Mouse (Mus musculus) embryo, embryonic 9.5 days (tissue): ENCODE measurements at regions not wholly inside any gene's neighbourhood (a gene's known extent, or its start where the extent isn't known, plus 50 kb on each side); places are given as distances from the start of the nearest gene placed in this dataset.
A peak's percentile ranks its signal among the peaks of the same experiment; 100 is the strongest.

Source experiments
- DNase-seq: peaks from one replicate; pipeline ENCODE4 v3.0.0-alpha.2; 2017; ENCODE audit errors: extremely low spot score

GRCm38 (mm10) chr1:57174289-57174890, 195.9 kb upstream of the Satb2 start:
- DNase-seq, result no peak

- no peak for DNase-seq
Observed at GRCm38 (mm10) chr1:57188796-57189319, 188.6 kb upstream of the 1700066M21Rik start.

- DNase-seq, result no peak
Observed at GRCm38 (mm10) chr1:57201274-57201673, 176.1 kb upstream of the 1700066M21Rik start.

- DNase-seq, result no peak
Observed at GRCm38 (mm10) chr1:57204331-57204730, 173.1 kb upstream of the 1700066M21Rik start.

- peak; percentile 63 for DNase-seq
Observed at GRCm38 (mm10) chr1:57205198-57205987, 172.0 kb upstream of the 1700066M21Rik start.

- DNase-seq, result no peak
Observed at GRCm38 (mm10) chr1:57206496-57206895, 170.9 kb upstream of the 1700066M21Rik start.

- DNase-seq, result no peak
Observed at GRCm38 (mm10) chr1:57206944-57207343, 170.5 kb upstream of the 1700066M21Rik start.

- no peak for DNase-seq
Observed at GRCm38 (mm10) chr1:57208415-57208814, 169.0 kb upstream of the 1700066M21Rik start.

GRCm38 (mm10) chr1:57209281-57209680, 168.1 kb upstream of the 1700066M21Rik start:
- DNase-seq, result no peak

GRCm38 (mm10) chr1:57211046-57211445, 166.4 kb upstream of the 1700066M21Rik start:
- no peak for DNase-seq

GRCm38 (mm10) chr1:57213428-57213874, 164.0 kb upstream of the 1700066M21Rik start:
- DNase-seq, result no peak

- no peak for DNase-seq
Observed at GRCm38 (mm10) chr1:57214266-57214665, 163.2 kb upstream of the 1700066M21Rik start.

GRCm38 (mm10) chr1:57217656-57218055, 159.8 kb upstream of the 1700066M21Rik start:
- no peak for DNase-seq

GRCm38 (mm10) chr1:57218127-57218526, 159.3 kb upstream of the 1700066M21Rik start:
- DNase-seq, result no peak

GRCm38 (mm10) chr1:57218616-57219015, 158.8 kb upstream of the 1700066M21Rik start:
- DNase-seq, result no peak

GRCm38 (mm10) chr1:57224425-57225104, 152.9 kb upstream of the 1700066M21Rik start:
- DNase-seq, result no peak

GRCm38 (mm10) chr1:57243607-57244408, 133.6 kb upstream of the 1700066M21Rik start:
- DNase-seq, result no peak

- DNase-seq, result no peak
Observed at GRCm38 (mm10) chr1:57259626-57260025, 117.8 kb upstream of the 1700066M21Rik start.

GRCm38 (mm10) chr1:57265012-57265760, 112.2 kb upstream of the 1700066M21Rik start:
- DNase-seq, result no peak

GRCm38 (mm10) chr1:57266695-57267094, 110.7 kb upstream of the 1700066M21Rik start:
- no peak for DNase-seq

- DNase-seq, result no peak
Observed at GRCm38 (mm10) chr1:57267851-57268250, 109.6 kb upstream of the 1700066M21Rik start.
